Mouse (Mus musculus) thymus, postnatal 14 days (tissue): Measurements from ENCODE around the gene Klf1.
"Not testable (repeated sequence)": the region's sequence is repeated elsewhere in the genome, so short reads cannot be mapped to it uniquely, and the experiment has no call there.

Experiments used
- DNase-seq: peaks from one replicate; pipeline ENCODE4 v3.0.0; 2021

Gene Klf1

GRCm38 (mm10) chr8:84907979-84908378 is 6.3 kb downstream of the Klf1 start:
- DNase-seq: not testable (repeated sequence)

- peak; percentile 81 for DNase-seq
These were observed 6.9 kb downstream of the Klf1 start, which contains the start of gene Dnase2a for GRCm38 (mm10) chr8:84908421-84909161. Gene Dnase2a, plus strand, starts transcription at chr8:84908560.

GRCm38 (mm10) chr8:84909162-84909767 is 7.5 kb downstream of the Klf1 start:
- DNase-seq: no peak

- no peak for DNase-seq
These were observed 8.2 kb downstream of the Klf1 start for GRCm38 (mm10) chr8:84909949-84910348.

- no peak for DNase-seq
These were observed 8.8 kb downstream of the Klf1 start for GRCm38 (mm10) chr8:84910551-84910950.

GRCm38 (mm10) chr8:84911854-84912253 is 10.1 kb downstream of the Klf1 start:
- DNase-seq: no peak

- no peak for DNase-seq
These were observed 10.7 kb downstream of the Klf1 start for GRCm38 (mm10) chr8:84912391-84912790.

GRCm38 (mm10) chr8:84912895-84913501 is 11.3 kb downstream of the Klf1 start:
- peak; percentile 86 for DNase-seq

- DNase-seq: no peak
These were observed 11.8 kb downstream of the Klf1 start for GRCm38 (mm10) chr8:84913502-84913900.

- DNase-seq: peak; percentile 56
These were observed 12.2 kb downstream of the Klf1 start for GRCm38 (mm10) chr8:84913960-84914359.

GRCm38 (mm10) chr8:84915269-84915668 is 13.5 kb downstream of the Klf1 start:
- no peak for DNase-seq

GRCm38 (mm10) chr8:84917781-84918180 is 16.1 kb downstream of the Klf1 start:
- DNase-seq: no peak

- DNase-seq: no peak
These were observed 16.9 kb downstream of the Klf1 start for GRCm38 (mm10) chr8:84918646-84919045.

GRCm38 (mm10) chr8:84921596-84921995 is 19.9 kb downstream of the Klf1 start:
- DNase-seq: no peak

- no peak for DNase-seq
These were observed 23.8 kb downstream of the Klf1 start for GRCm38 (mm10) chr8:84925557-84925956.

- DNase-seq: no peak
These were observed 25.8 kb downstream of the Klf1 start for GRCm38 (mm10) chr8:84927513-84927912.

GRCm38 (mm10) chr8:84928456-84929306 is 27.0 kb downstream of the Klf1 start:
- peak; percentile 68 for DNase-seq

- DNase-seq: no peak
These were observed 28.9 kb downstream of the Klf1 start for GRCm38 (mm10) chr8:84930582-84930981.

GRCm38 (mm10) chr8:84933767-84934559 is 32.2 kb downstream of the Klf1 start:
- no peak for DNase-seq

GRCm38 (mm10) chr8:84934860-84935259 is 33.1 kb downstream of the Klf1 start:
- no peak for DNase-seq

- DNase-seq: no peak
These were observed 33.8 kb downstream of the Klf1 start for GRCm38 (mm10) chr8:84935489-84935888.
